Mouse (Mus musculus) right cerebral cortex, postnatal 4 days (tissue): ENCODE data around the gene Frrs1l.
A peak's percentile ranks its signal among the peaks of the same experiment; 100 is the strongest.

Experiments used
- DNase-seq: peaks from one replicate; pipeline ENCODE4 v3.0.0-alpha.2; 2022

Frrs1l gene

GRCm38 (mm10) chr4:56990215-56990584 is at the start of gene Frrs1l:
Gene Frrs1l (minus strand): TSS chr4:56990391.
- peak; percentile 65 for DNase-seq

GRCm38 (mm10) chr4:57039127-57040031 is 49.2 kb upstream of the Frrs1l start:
- DNase-seq: peak; percentile 22

GRCm38 (mm10) chr4:57037554-57037953 is 47.4 kb upstream of the Frrs1l start:
- no peak for DNase-seq

GRCm38 (mm10) chr4:57034169-57034568 is 44.0 kb upstream of the Frrs1l start:
- DNase-seq: no peak

GRCm38 (mm10) chr4:57031440-57031839 is 41.2 kb upstream of the Frrs1l start:
- no peak for DNase-seq

GRCm38 (mm10) chr4:57027954-57028353 is 37.8 kb upstream of the Frrs1l start:
- DNase-seq: no peak

GRCm38 (mm10) chr4:57023527-57023926 is 33.3 kb upstream of the Frrs1l start:
- no peak for DNase-seq

- DNase-seq: no peak
Observed at GRCm38 (mm10) chr4:57021288-57021687, 31.1 kb upstream of the Frrs1l start.

- peak; percentile 80 for DNase-seq
Observed at GRCm38 (mm10) chr4:57017229-57017628, 27.0 kb upstream of the Frrs1l start.

- DNase-seq: no peak
Observed at GRCm38 (mm10) chr4:57016366-57017171, 26.4 kb upstream of the Frrs1l start.

- no peak for DNase-seq
Observed at GRCm38 (mm10) chr4:57015032-57015431, 24.8 kb upstream of the Frrs1l start.

GRCm38 (mm10) chr4:57011454-57012046 is 21.4 kb upstream of the Frrs1l start:
- DNase-seq: no peak

- no peak for DNase-seq
Observed at GRCm38 (mm10) chr4:57010919-57011318, 20.7 kb upstream of the Frrs1l start.

GRCm38 (mm10) chr4:57010425-57010824 is 20.2 kb upstream of the Frrs1l start:
- no peak for DNase-seq

GRCm38 (mm10) chr4:57007717-57008116 is 17.5 kb upstream of the Frrs1l start:
- DNase-seq: no peak

GRCm38 (mm10) chr4:57005011-57005410 is 14.8 kb upstream of the Frrs1l start:
- DNase-seq: peak; percentile 70

GRCm38 (mm10) chr4:57003886-57004285 is 13.7 kb upstream of the Frrs1l start:
- no peak for DNase-seq

- no peak for DNase-seq
Observed at GRCm38 (mm10) chr4:57002751-57003150, 12.6 kb upstream of the Frrs1l start.

- DNase-seq: no peak
Observed at GRCm38 (mm10) chr4:57001437-57001836, 11.2 kb upstream of the Frrs1l start.

GRCm38 (mm10) chr4:56993331-56993730 is 3.1 kb upstream of the Frrs1l start:
- no peak for DNase-seq

GRCm38 (mm10) chr4:56991951-56992350 is 1.8 kb upstream of the Frrs1l start:
- DNase-seq: no peak

GRCm38 (mm10) chr4:56989431-56990214 is 568 bp downstream of the Frrs1l start:
- peak; percentile 38 for DNase-seq
